ENCODE assay signal across 19 mouse cellular contexts in genomic region chr9:49612387-49612786, GRCm38 (mm10).
DNase-seq lines count a peak whose midpoint lies in the region; TF ChIP-seq lines count a peak whose summit lies in the region.
"Had no signal": no experiment of that assay in that cellular context is flagged by ENCODE, and none has a peak within 500 bp of the region (broad histone marks: within the 10 kb centered on the region; RNA-seq: fewer than 3 reads in every experiment).

No protein-coding gene starts in this region.

- TF ChIP-seq CTCF in layer of hippocampus, adult 2 months (conservative IDR thresholded peaks at IDR 0.05): no peak

- no peak overlapping the region for H3K4me3 ChIP-seq in layer of hippocampus, adult 2 months
- H3K4me3 ChIP-seq: embryonic facial prominence, embryonic 13.5 days; embryonic facial prominence, embryonic 15.5 days; erythroblast, embryonic 14.5 days; forebrain, embryonic 10.5 days; forebrain, embryonic 12.5 days had no signal

- peak; percentile 54 for DNase-seq in cerebellum, adult 9-10 months
- DNase-seq in cerebellum, postnatal 36 days: no peak
- no peak for DNase-seq in layer of hippocampus, adult 2 months (ENCODE audit: low spot score in 2 of 2)
- no peak for DNase-seq in layer of hippocampus, adult 9-11 months
- peak; percentile 67 for DNase-seq in brain, adult 2 months (ENCODE audit: low read depth, low spot score)
- no peak for DNase-seq in spleen, postnatal 14 days (ENCODE audit: low spot score in 2 of 2)
- DNase-seq: adrenal gland, adult 8-10 months; adrenal gland, postnatal 14 days; adrenal gland, postnatal 36 days; B cell, adult 2 months; cerebellum, adult 11-12 months; cerebellum, adult 9-11 months; cerebellum, postnatal 14 days; embryo, embryonic 11 days had no signal

- 0 out of 2 replicates have a peak overlapping the region, but pooled peaks have one; percentile 24 for H3K27ac ChIP-seq in layer of hippocampus, adult 2 months
- H3K27ac ChIP-seq: embryonic facial prominence, embryonic 13.5 days; embryonic facial prominence, embryonic 15.5 days; forebrain, embryonic 10.5 days; forebrain, embryonic 12.5 days had no signal

Comparison
In these comparisons a context has a peak if more than half of its experiments do, and no peak if none do; other contexts are left out.
1. DNase-seq: peak in cerebellum, adult 9-10 months (single experiment) and brain, adult 2 months (single experiment); none in cerebellum, postnatal 36 days (0 of 2), layer of hippocampus, adult 2 months (0 of 2), layer of hippocampus, adult 9-11 months (single experiment) and spleen, postnatal 14 days (0 of 2).